Mouse (Mus musculus) E14TG2a.4 (cell line): Measurements from ENCODE around the gene Arnt2.

Experiments
- CTCF ChIP-seq: conservative IDR thresholded peaks from 2 replicates; pipeline ENCODE4 v1.5.1; 2014; ENCODE audit warnings: low read length
- NANOG ChIP-seq: IDR thresholded peaks from 2 replicates; pipeline ENCODE4 v1.6.1; 2014; ENCODE audit warnings: borderline replicate concordance, low read length, mixed read lengths
- POU5F1 ChIP-seq: IDR thresholded peaks from 2 replicates; pipeline ENCODE4 v1.6.1; 2014; ENCODE audit warnings: low read length, borderline replicate concordance

- no peak for TF ChIP-seq CTCF
- no peak for TF ChIP-seq POU5F1
- no peak for TF ChIP-seq NANOG
Measured at GRCm38 (mm10) chr7:84387826-84388225, 22.1 kb downstream of the Arnt2 start.
